Comparison of ENCODE assay signal across 13 mouse cellular contexts in genomic region chr15:10621194-10621593, GRCm38 (mm10).
DNase-seq lines count a peak whose midpoint lies in the region; ATAC-seq lines count a peak whose summit lies in the region.
"Had no signal": no experiment of that assay in that cellular context is flagged by ENCODE, and none has a peak within 500 bp of the region (broad histone marks: within the 10 kb centered on the region; RNA-seq: fewer than 3 reads in every experiment).

No protein-coding gene starts in this region.

- H3K4me1 ChIP-seq in limb, embryonic 11.5 days (ENCODE audit: control insufficient read depth, insufficient read depth, low read length): peaks cover 13% of the 10 kb centered on the region
- peaks cover 41% of the 10 kb centered on the region for H3K4me1 ChIP-seq in limb, embryonic 10.5 days

- ATAC-seq in limb, embryonic 11.5 days (ENCODE audit: insufficient number of reproducible peaks, low FRiP score, low TSS enrichment, low read depth): no peak
- ATAC-seq: Patski had no signal

- 93% methylated on average over 8 of the region's 8 CpGs for WGBS in limb, embryonic 11.5 days
- WGBS in limb, embryonic 10.5 days: 92% methylated on average over 8 of the region's 8 CpGs

- no peak overlapping the region for H3K4me3 ChIP-seq in limb, embryonic 11.5 days (ENCODE audit: low read depth, low read length)
- H3K4me3 ChIP-seq in limb, embryonic 10.5 days: no peak overlapping the region
- H3K4me3 ChIP-seq: hindbrain, embryonic 13.5 days had no signal

- no peaks in the 10 kb centered on the region for H3K9me3 ChIP-seq in limb, embryonic 11.5 days (ENCODE audit: control insufficient read depth, low read length)
- H3K9me3 ChIP-seq in limb, embryonic 10.5 days (replicated peaks): no peaks in the 10 kb centered on the region
- H3K9me3 ChIP-seq: hindbrain, embryonic 13.5 days had no signal

- H3K36me3 ChIP-seq in limb, embryonic 11.5 days (ENCODE audit: control insufficient read depth, insufficient read depth, low read length): peaks cover 6% of the 10 kb centered on the region; the same call in 1 of the 2 replicates
- peaks cover 44% of the 10 kb centered on the region for H3K36me3 ChIP-seq in limb, embryonic 10.5 days

- peak; percentile 35 to 59 for DNase-seq in cerebellum, postnatal 10 days
- no peak for DNase-seq in cerebellum, adult 9-10 months
- no peak for DNase-seq in limb, embryonic 11.5 days (ENCODE audit: low spot score)
- DNase-seq in limb, embryonic 10.5 days (ENCODE audit: low spot score): no peak
- peak; percentile 26 to 59 for DNase-seq in left cerebral cortex, adult 9 months (ENCODE audit: low spot score in 2 of 2)
- peak; percentile 50 for DNase-seq in right cerebral cortex, postnatal 25 days
- DNase-seq in urinary bladder, adult 18-20 months (ENCODE audit: low spot score in 2 of 2): no peak
- DNase-seq in ovary, postnatal 10 days (ENCODE audit: low spot score): no peak
- DNase-seq: adrenal gland, adult 2 months; gastrocnemius, postnatal 10 days; kidney, adult 18-20 months had no signal

- H3K27ac ChIP-seq in limb, embryonic 11.5 days (replicated peaks; ENCODE audit: low read depth, low read length): peak overlapping the region; percentile 36; the same call in 1 of the 2 replicates
- no peak overlapping the region for H3K27ac ChIP-seq in limb, embryonic 10.5 days
- H3K27ac ChIP-seq: hindbrain, embryonic 13.5 days had no signal

- H3K27me3 ChIP-seq in limb, embryonic 11.5 days (ENCODE audit: control insufficient read depth, insufficient read depth, low read length): no peaks in the 10 kb centered on the region
- no peaks in the 10 kb centered on the region for H3K27me3 ChIP-seq in limb, embryonic 10.5 days (ENCODE audit: low read depth, poor library complexity, severe bottlenecking)
- H3K27me3 ChIP-seq: hindbrain, embryonic 13.5 days; Patski had no signal

- H3K4me2 ChIP-seq in limb, embryonic 11.5 days (ENCODE audit: low read depth, severe bottlenecking): no peak overlapping the region
- H3K4me2 ChIP-seq: hindbrain, embryonic 13.5 days had no signal

- H3K9ac ChIP-seq in limb, embryonic 11.5 days (ENCODE audit: low read length): no peak overlapping the region
- H3K9ac ChIP-seq: hindbrain, embryonic 13.5 days had no signal

Comparison
In these comparisons a context has a peak if more than half of its experiments do, and no peak if none do; other contexts are left out.
1. DNase-seq: peak in cerebellum, postnatal 10 days (2 of 2), left cerebral cortex, adult 9 months (2 of 2) and right cerebral cortex, postnatal 25 days (single experiment); none in cerebellum, adult 9-10 months (single experiment), limb, embryonic 11.5 days (single experiment), limb, embryonic 10.5 days (single experiment), urinary bladder, adult 18-20 months (0 of 2) and ovary, postnatal 10 days (single experiment).